Mouse (Mus musculus): ENCODE measurements around the gene Snrnp35.

DNA sequence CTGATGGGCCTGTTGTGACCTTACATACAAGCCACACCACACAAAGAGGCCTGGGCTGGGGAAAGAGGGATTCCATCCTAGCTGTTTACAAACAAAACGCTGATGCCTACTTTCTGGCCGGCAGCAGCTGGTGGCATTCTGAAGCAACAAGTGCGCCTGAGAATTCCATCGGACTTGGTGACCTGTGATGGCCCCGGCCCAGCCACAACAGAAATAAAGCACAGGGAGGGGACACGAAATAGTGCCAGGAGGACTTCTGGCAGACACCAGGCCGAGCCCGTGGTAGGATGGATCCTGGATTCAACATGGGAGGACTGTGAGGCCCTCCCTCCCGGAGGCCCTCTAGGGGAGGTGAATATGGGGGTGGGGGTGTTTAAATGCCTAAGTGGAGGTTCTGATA lies 45.9 kb downstream of the Snrnp35 start:
- TF ChIP-seq CTCF (IDR thresholded peaks at IDR 0.05; ENCODE audit: insufficient read depth, low read length) (no peak), POLR2A (IDR thresholded peaks at IDR 0.05; ENCODE audit: borderline replicate concordance, extremely low read depth, low read depth, low read length) (no peak)
